Mouse (Mus musculus) cerebellum, postnatal 25 days (tissue): Measurements from ENCODE around the gene Scaf1.
A peak's percentile ranks its signal among the peaks of the same experiment; 100 is the strongest.
"Not testable (repeated sequence)": the region's sequence is repeated elsewhere in the genome, so short reads cannot be mapped to it uniquely, and the experiment has no call there.

Experiments used
- DNase-seq, 2 experiments: peaks; one replicate each; pipeline ENCODE4 v3.0.0; 2021; ENCODE audit warnings: mixed read lengths in 2 of 2

Gene Scaf1

GRCm38 (mm10) chr7:45043307-45043706 lies 27.1 kb upstream of the Scaf1 start:
- no peak for DNase-seq

- no peak for DNase-seq
Observed at GRCm38 (mm10) chr7:45040851-45041250, 24.7 kb upstream of the Scaf1 start.

GRCm38 (mm10) chr7:45038411-45038810 lies 22.2 kb upstream of the Scaf1 start:
- DNase-seq, result no peak

GRCm38 (mm10) chr7:45037720-45038361 lies 21.7 kb upstream of the Scaf1 start:
- peak; percentile 60 to 70 for DNase-seq

GRCm38 (mm10) chr7:45036702-45037101 lies 20.5 kb upstream of the Scaf1 start:
- DNase-seq, result no peak

- DNase-seq, result no peak
Observed at GRCm38 (mm10) chr7:45035631-45036030, 19.5 kb upstream of the Scaf1 start.

GRCm38 (mm10) chr7:45033722-45034359 lies 17.7 kb upstream of the Scaf1 start:
- DNase-seq, result no peak

GRCm38 (mm10) chr7:45030857-45031256 lies 14.7 kb upstream of the Scaf1 start:
- no peak for DNase-seq

- DNase-seq, result no peak
Observed at GRCm38 (mm10) chr7:45029995-45030394, 13.8 kb upstream of the Scaf1 start.

- DNase-seq, result no peak
Observed at GRCm38 (mm10) chr7:45028351-45028750, 12.2 kb upstream of the Scaf1 start.

GRCm38 (mm10) chr7:45027761-45028160 lies 11.6 kb upstream of the Scaf1 start:
- no peak for DNase-seq

GRCm38 (mm10) chr7:45026256-45026655 lies 10.1 kb upstream of the Scaf1 start:
- no peak for DNase-seq

- no peak for DNase-seq
Observed at GRCm38 (mm10) chr7:45025601-45026220, 9.5 kb upstream of the Scaf1 start.

GRCm38 (mm10) chr7:45024281-45025248 lies 8.4 kb upstream of the Scaf1 start:
- no peak for DNase-seq

GRCm38 (mm10) chr7:45023711-45024110 lies 7.5 kb upstream of the Scaf1 start:
- DNase-seq, result not testable (repeated sequence)

- no peak for DNase-seq
Observed at GRCm38 (mm10) chr7:45020225-45020624, 4.1 kb upstream of the Scaf1 start.

- DNase-seq, result no peak
Observed at GRCm38 (mm10) chr7:45019031-45019571, 2.9 kb upstream of the Scaf1 start.

GRCm38 (mm10) chr7:45017242-45018061 lies 1.3 kb upstream of the Scaf1 start, which contains the start of gene Rras:
Gene Rras, plus strand, starts transcription at chr7:45017961.
- DNase-seq, result peak; percentile 72 to 78

GRCm38 (mm10) chr7:45016761-45017160 lies 598 bp upstream of the Scaf1 start:
- no peak for DNase-seq

- DNase-seq, result no peak
Observed at GRCm38 (mm10) chr7:45015344-45015956, 713 bp downstream of the Scaf1 start.

GRCm38 (mm10) chr7:45014096-45014451 lies 2.1 kb downstream of the Scaf1 start:
- no peak for DNase-seq
